Mouse (Mus musculus): Measurements from ENCODE around the gene Nme3. TPM values are rescaled to one million over a fixed set of nuclear protein-coding genes. Genes with fewer than 3 reads are reported as not detected.

Gene Nme3
- polyA plus RNA-seq, 1 experiment = 45.3 TPM

- no peak overlapping the region for H3K27ac ChIP-seq (ENCODE audit: insufficient read depth, low read length)
- H3K36me3 ChIP-seq (ENCODE audit: control insufficient read depth, insufficient read depth, low read length) = peaks cover 40% of the 10 kb centered on the region
- no peak for TF ChIP-seq CTCF (IDR thresholded peaks at IDR 0.05; ENCODE audit: extremely low read depth, insufficient read depth, insufficient read length, insufficient replicate concordance)
- TF ChIP-seq POLR2A (IDR thresholded peaks at IDR 0.05; ENCODE audit: low read depth, low read length) = no peak
- DNase-seq (ENCODE audit: low read depth in 1 of 2, low spot score in 2 of 2) = no peak
- H3K4me3 ChIP-seq (ENCODE audit: extremely low read depth, insufficient read depth, insufficient read length) = no peak overlapping the region
- no peaks in the 10 kb centered on the region for H3K27me3 ChIP-seq (ENCODE audit: control insufficient read depth, insufficient read depth, low read length)
- no peaks in the 10 kb centered on the region for H3K4me1 ChIP-seq (ENCODE audit: control insufficient read depth, insufficient read depth, insufficient read length)
- 95% methylated on average over 3 of the region's 3 CpGs for WGBS
These were observed 34.5 kb upstream of the Nme3 start for GRCm38 (mm10) chr17:24861785-24862184.

GRCm38 (mm10) chr17:24865776-24866175 is 30.5 kb upstream of the Nme3 start, which contains the start of gene Igfals:
TSS of gene Igfals (plus strand) at chr17:24865997.
- no peaks in the 10 kb centered on the region for H3K27me3 ChIP-seq (ENCODE audit: control insufficient read depth, insufficient read depth, low read length)
- H3K4me1 ChIP-seq (ENCODE audit: control insufficient read depth, insufficient read depth, insufficient read length) = no peaks in the 10 kb centered on the region
- no peak within 1 kb of the TSS for H3K4me3 ChIP-seq (ENCODE audit: extremely low read depth, insufficient read depth, insufficient read length)
- WGBS = 92% methylated on average over 8 of the region's 8 CpGs
- peaks cover 30% of the 10 kb centered on the region for H3K36me3 ChIP-seq (ENCODE audit: control insufficient read depth, insufficient read depth, low read length)
- no peak within 1 kb of the TSS for H3K27ac ChIP-seq (ENCODE audit: insufficient read depth, low read length)
- TF ChIP-seq POLR2A (IDR thresholded peaks at IDR 0.05; ENCODE audit: low read depth, low read length) (no peak), CTCF (IDR thresholded peaks at IDR 0.05; ENCODE audit: extremely low read depth, insufficient read depth, insufficient read length, insufficient replicate concordance) (no peak)
- DNase-seq (ENCODE audit: low read depth in 1 of 2, low spot score in 2 of 2) = no peak

- 95% methylated on average over 10 of the region's 10 CpGs for WGBS
- TF ChIP-seq POLR2A (IDR thresholded peaks at IDR 0.05; ENCODE audit: low read depth, low read length) (no peak), CTCF (IDR thresholded peaks at IDR 0.05; ENCODE audit: extremely low read depth, insufficient read depth, insufficient read length, insufficient replicate concordance) (no peak)
- H3K36me3 ChIP-seq (ENCODE audit: control insufficient read depth, insufficient read depth, low read length) = peaks cover 19% of the 10 kb centered on the region
These were observed 28.4 kb upstream of the Nme3 start for GRCm38 (mm10) chr17:24867914-24868313.

GRCm38 (mm10) chr17:24873695-24874404 is 22.4 kb upstream of the Nme3 start:
- no peak for TF ChIP-seq CTCF (IDR thresholded peaks at IDR 0.05; ENCODE audit: extremely low read depth, insufficient read depth, insufficient read length, insufficient replicate concordance)
- no peak for TF ChIP-seq POLR2A (IDR thresholded peaks at IDR 0.05; ENCODE audit: low read depth, low read length)
- 69% methylated on average over 4 of the region's 4 CpGs for WGBS
- Histone ChIP-seq H3K27ac (ENCODE audit: insufficient read depth, low read length) (no peak overlapping the region), H3K36me3 (ENCODE audit: control insufficient read depth, insufficient read depth, low read length) (no peaks in the 10 kb centered on the region), H3K27me3 (ENCODE audit: control insufficient read depth, insufficient read depth, low read length) (no peaks in the 10 kb centered on the region), H3K4me3 (ENCODE audit: extremely low read depth, insufficient read depth, insufficient read length) (no peak overlapping the region), H3K4me1 (ENCODE audit: control insufficient read depth, insufficient read depth, insufficient read length) (no peaks in the 10 kb centered on the region)
- DNase-seq (ENCODE audit: low read depth in 1 of 2, low spot score in 2 of 2) = no peak

More at GRCm38 (mm10) chr17:24867914-24868313, 28.4 kb upstream of the Nme3 start:
- Histone ChIP-seq H3K4me1 (ENCODE audit: control insufficient read depth, insufficient read depth, insufficient read length) (no peaks in the 10 kb centered on the region), H3K27ac (ENCODE audit: insufficient read depth, low read length) (no peak overlapping the region), H3K27me3 (ENCODE audit: control insufficient read depth, insufficient read depth, low read length) (no peaks in the 10 kb centered on the region), H3K4me3 (ENCODE audit: extremely low read depth, insufficient read depth, insufficient read length) (no peak overlapping the region)
- DNase-seq (ENCODE audit: low read depth in 1 of 2, low spot score in 2 of 2) = no peak

GRCm38 (mm10) chr17:24874405-24874745 is 21.9 kb upstream of the Nme3 start:
- TF ChIP-seq POLR2A (IDR thresholded peaks at IDR 0.05; ENCODE audit: low read depth, low read length) = no peak
- no peak for TF ChIP-seq CTCF (IDR thresholded peaks at IDR 0.05; ENCODE audit: extremely low read depth, insufficient read depth, insufficient read length, insufficient replicate concordance)
- 38% methylated on average over 1 of the region's 1 CpGs for WGBS
- no peak for DNase-seq (ENCODE audit: low read depth in 1 of 2, low spot score in 2 of 2)
- Histone ChIP-seq H3K4me1 (ENCODE audit: control insufficient read depth, insufficient read depth, insufficient read length) (no peaks in the 10 kb centered on the region), H3K36me3 (ENCODE audit: control insufficient read depth, insufficient read depth, low read length) (no peaks in the 10 kb centered on the region), H3K4me3 (ENCODE audit: extremely low read depth, insufficient read depth, insufficient read length) (no peak overlapping the region), H3K27me3 (ENCODE audit: control insufficient read depth, insufficient read depth, low read length) (no peaks in the 10 kb centered on the region), H3K27ac (ENCODE audit: insufficient read depth, low read length) (no peak overlapping the region)

GRCm38 (mm10) chr17:24874989-24875388 is 21.3 kb upstream of the Nme3 start:
- Histone ChIP-seq H3K4me1 (ENCODE audit: control insufficient read depth, insufficient read depth, insufficient read length) (no peaks in the 10 kb centered on the region), H3K4me3 (ENCODE audit: extremely low read depth, insufficient read depth, insufficient read length) (no peak overlapping the region), H3K27me3 (ENCODE audit: control insufficient read depth, insufficient read depth, low read length) (no peaks in the 10 kb centered on the region), H3K27ac (ENCODE audit: insufficient read depth, low read length) (no peak overlapping the region), H3K36me3 (ENCODE audit: control insufficient read depth, insufficient read depth, low read length) (no peaks in the 10 kb centered on the region)
- no peak for TF ChIP-seq POLR2A (IDR thresholded peaks at IDR 0.05; ENCODE audit: low read depth, low read length)
- TF ChIP-seq CTCF (IDR thresholded peaks at IDR 0.05; ENCODE audit: extremely low read depth, insufficient read depth, insufficient read length, insufficient replicate concordance) = no peak
- 90% methylated on average over 8 of the region's 8 CpGs for whole genome bisulfite sequencing
- no peak for DNase-seq (ENCODE audit: low read depth in 1 of 2, low spot score in 2 of 2)

Data from spleen, adult 2 months (tissue).